Mouse (Mus musculus) ES-E14 (cell line): ENCODE measurements around the gene Prkar1b.

Source experiments
- HCFC1 ChIP-seq: IDR thresholded peaks from 2 replicates; pipeline ENCODE4 v1.6.1; 2012; ENCODE audit warnings: low read length, inconsistent platforms, borderline replicate concordance; ENCODE audit not compliant: insufficient read depth
- MAFK ChIP-seq: IDR thresholded peaks from 2 replicates; pipeline ENCODE4 v1.6.1; 2014; ENCODE audit warnings: mild to moderate bottlenecking, low read depth, low read length, inconsistent platforms; ENCODE audit not compliant: insufficient read depth
- ZNF384 ChIP-seq: IDR thresholded peaks from 2 replicates; pipeline ENCODE4 v1.6.1; 2012; ENCODE audit warnings: low read depth, low read length, inconsistent platforms

- TF ChIP-seq MAFK: no peak
- TF ChIP-seq ZNF384: no peak
- no peak for TF ChIP-seq HCFC1
These were observed 161.0 kb downstream of the Prkar1b start for GRCm38 (mm10) chr5:138988764-138989163.
